Mouse (Mus musculus) small intestine, adult 2 months (tissue): ENCODE measurements around the gene Ubald1.

ENCODE experiments used
- CTCF ChIP-seq: fragments of 200-500 bp; IDR thresholded peaks from 2 replicates; pipeline ENCODE4 v1.5.1; 2012; ENCODE audit warnings: low read depth, mild to moderate bottlenecking, control low read depth, inconsistent platforms, low read length, moderate library complexity, mixed read lengths; ENCODE audit not compliant: insufficient replicate concordance, insufficient read length; ENCODE audit errors: extremely low read depth
- POLR2A ChIP-seq: fragments of 200-500 bp; IDR thresholded peaks from 2 replicates; pipeline ENCODE4 v1.6.1; 2012; ENCODE audit warnings: low read depth, mild to moderate bottlenecking, control low read depth, inconsistent platforms, low read length, moderate library complexity

- no peak for TF ChIP-seq CTCF
- TF ChIP-seq POLR2A, result no peak
Measured at GRCm38 (mm10) chr16:4871926-4872325, 8.2 kb downstream of the Ubald1 start.
